In genomic region chr6:90683831-90684532, GRCm38 (mm10) we compare ENCODE assay signal across 10 mouse cellular contexts.
DNase-seq lines count a peak whose midpoint lies in the region; ATAC-seq and TF ChIP-seq lines count a peak whose summit lies in the region.
"Had no signal": no experiment of that assay in that cellular context is flagged by ENCODE, and none has a peak within 500 bp of the region (broad histone marks: within the 10 kb centered on the region; RNA-seq: fewer than 3 reads in every experiment).

No protein-coding gene starts in this region.

- no peak for DNase-seq in heart, adult 8-10 months (ENCODE audit: low spot score)
- peak; percentile 13 for DNase-seq in ES-E14 (ENCODE audit: low read depth, low spot score)
- no peak for DNase-seq in liver, embryonic 14.5 days (ENCODE audit: low read depth in 3 of 3, low spot score in 3 of 3)
- no peak for DNase-seq in cerebellum, adult 9-11 months
- DNase-seq in natural killer cell, adult 2 months (ENCODE audit: low spot score in 2 of 2), result no peak
- DNase-seq in frontal cortex, postnatal 10 days (ENCODE audit: low spot score in 2 of 2), result no peak
- DNase-seq: gastrocnemius, postnatal 25 days had no signal

- peak overlapping the region; percentile 37; the same call in 1 of the 2 replicates for H3K27ac ChIP-seq in heart, embryonic 13.5 days (replicated peaks)
- H3K27ac ChIP-seq in ES-E14 (ENCODE audit: insufficient read depth, low read depth, low read length, poor library complexity, severe bottlenecking), result no peak overlapping the region
- no peak overlapping the region for H3K27ac ChIP-seq in kidney, embryonic 16.5 days (ENCODE audit: low read length)
- H3K27ac ChIP-seq in liver, embryonic 14.5 days, result no peak overlapping the region

- ATAC-seq in heart, embryonic 13.5 days (ENCODE audit: extremely low read depth, insufficient number of reproducible peaks, low FRiP score, low TSS enrichment), result no peak
- 0 out of 2 replicates have a peak, but pooled peaks have one; percentile 21 for ATAC-seq in kidney, embryonic 16.5 days (ENCODE audit: low FRiP score, low TSS enrichment)
- ATAC-seq in liver, embryonic 14.5 days (ENCODE audit: insufficient read depth), result peak; percentile 50
- ATAC-seq: hindbrain, embryonic 16.5 days had no signal

- TF ChIP-seq CTCF in liver, embryonic 14.5 days (IDR thresholded peaks at IDR 0.05; ENCODE audit: low read depth), result no peak

- no peak for TF ChIP-seq EP300 in liver, embryonic 14.5 days (IDR thresholded peaks at IDR 0.05; ENCODE audit: low read depth)

- no peak overlapping the region for H3K4me2 ChIP-seq in heart, embryonic 13.5 days
- H3K4me2 ChIP-seq in kidney, embryonic 16.5 days (replicated peaks; ENCODE audit: low read depth, low read length), result no peak overlapping the region
- H3K4me2 ChIP-seq in liver, embryonic 14.5 days (ENCODE audit: low read depth), result no peak overlapping the region

- in situ Hi-C loops in ES-E14 (cut with MboI; ENCODE audit: low sequenced_read_pairs in 2 of 2, unreplicated experiment in 2 of 2), result no loop called here

- no peak overlapping the region for H3K4me3 ChIP-seq in heart, embryonic 13.5 days
- H3K4me3 ChIP-seq in ES-E14 (ENCODE audit: insufficient read depth in 1 of 2, low read depth in 1 of 2, low read length in 2 of 2, poor library complexity in 1 of 2, severe bottlenecking in 1 of 2), result peak overlapping the region; percentile 21 to 28; a peak in 2 of 4 replicates
- H3K4me3 ChIP-seq in kidney, embryonic 16.5 days (ENCODE audit: low read length), result no peak overlapping the region
- H3K4me3 ChIP-seq in liver, embryonic 14.5 days (ENCODE audit: insufficient read depth in 1 of 2, low read depth in 2 of 2, low read length in 2 of 2), result no peak overlapping the region

- 0 out of 2 replicates have a peak overlapping the region, but pooled peaks have one; percentile 26 for H3K9ac ChIP-seq in heart, embryonic 13.5 days
- H3K9ac ChIP-seq in ES-E14 (ENCODE audit: insufficient read depth, low read depth, low read length, poor library complexity, severe bottlenecking), result peak overlapping the region; percentile 23; the same call in 1 of the 2 replicates
- H3K9ac ChIP-seq in kidney, embryonic 16.5 days (replicated peaks; ENCODE audit: low read length), result no peak overlapping the region
- no peak overlapping the region for H3K9ac ChIP-seq in liver, embryonic 14.5 days (replicated peaks)

- 75% methylated on average over 3 of the region's 3 CpGs for WGBS in heart, embryonic 13.5 days
- WGBS in kidney, embryonic 16.5 days, result 76% methylated on average over 3 of the region's 3 CpGs
- 71% methylated on average over 3 of the region's 3 CpGs for WGBS in liver, embryonic 14.5 days (ENCODE audit: insufficient replicate concordance)

- no peaks in the 10 kb centered on the region for H3K9me3 ChIP-seq in heart, embryonic 13.5 days
- H3K9me3 ChIP-seq in ES-E14 (ENCODE audit: control insufficient read depth, insufficient read depth, low read depth, low read length), result no peaks in the 10 kb centered on the region
- H3K9me3 ChIP-seq in kidney, embryonic 16.5 days (ENCODE audit: low read length), result no peaks in the 10 kb centered on the region
- H3K9me3 ChIP-seq in liver, embryonic 14.5 days (ENCODE audit: control insufficient read depth, low read length), result no peaks in the 10 kb centered on the region

- H3K27me3 ChIP-seq in heart, embryonic 13.5 days (replicated peaks), result no peaks in the 10 kb centered on the region
- no peaks in the 10 kb centered on the region for H3K27me3 ChIP-seq in kidney, embryonic 16.5 days (ENCODE audit: insufficient read depth, low read length)
- no peaks in the 10 kb centered on the region for H3K27me3 ChIP-seq in liver, embryonic 14.5 days (ENCODE audit: control insufficient read depth, insufficient read depth, low read length)

- peaks cover 83% of the 10 kb centered on the region for H3K36me3 ChIP-seq in heart, embryonic 13.5 days
- peaks cover 9% of the 10 kb centered on the region; the same call in 1 of the 2 replicates for H3K36me3 ChIP-seq in ES-E14 (ENCODE audit: control insufficient read depth, insufficient read depth, low read length, poor library complexity, severe bottlenecking)
- H3K36me3 ChIP-seq in kidney, embryonic 16.5 days (ENCODE audit: insufficient read depth, low read length), result peaks cover 21% of the 10 kb centered on the region
- H3K36me3 ChIP-seq in liver, embryonic 14.5 days (replicated peaks; ENCODE audit: control insufficient read depth, insufficient read depth, low read depth), result peaks cover 12% of the 10 kb centered on the region

- peaks cover 87% of the 10 kb centered on the region for H3K4me1 ChIP-seq in heart, embryonic 13.5 days
- no peaks in the 10 kb centered on the region; a peak in 1 of 4 replicates for H3K4me1 ChIP-seq in ES-E14 (ENCODE audit: control insufficient read depth in 2 of 2, insufficient read depth in 2 of 2, low read length in 2 of 2, poor library complexity in 1 of 2)
- H3K4me1 ChIP-seq in kidney, embryonic 16.5 days (ENCODE audit: insufficient read depth, low read length), result peaks cover 11% of the 10 kb centered on the region
- peaks cover 0 to 2% of the 10 kb centered on the region in 2 experiments; a peak in 1 of 4 replicates for H3K4me1 ChIP-seq in liver, embryonic 14.5 days (replicated peaks; ENCODE audit: control insufficient read depth in 2 of 2, insufficient read depth in 2 of 2, low read length in 1 of 2)

TF ChIP-seq in ES-E14, 5 proteins besides CTCF, POLR2A, EP300 and RAD21:
- 0 out of 2 replicates have a peak, but pooled peaks have one; percentile 37 for TF ChIP-seq ZNF384 (IDR thresholded peaks at IDR 0.05; ENCODE audit: low read depth, low read length)
- TF ChIP-seq HCFC1 (IDR thresholded peaks at IDR 0.05; ENCODE audit: borderline replicate concordance, insufficient read depth, low read length), result no peak
- TF ChIP-seq CHD2 (IDR thresholded peaks at IDR 0.05; ENCODE audit: low read depth, low read length), result no peak
- no peak for TF ChIP-seq MAFK (IDR thresholded peaks at IDR 0.05; ENCODE audit: insufficient read depth, low read depth, low read length)
- no peak for TF ChIP-seq ZC3H11A (IDR thresholded peaks at IDR 0.05; ENCODE audit: borderline replicate concordance, low read depth, low read length)
TF ChIP-seq in ES-E14: peak in this region for 1.

Comparison
In these comparisons a context has a peak if more than half of its experiments do, and no peak if none do; other contexts are left out.
1. H3K4me3 ChIP-seq: peak in ES-E14 (2 of 2); none in heart, embryonic 13.5 days (single experiment), kidney, embryonic 16.5 days (single experiment) and liver, embryonic 14.5 days (0 of 2).
2. H3K9ac ChIP-seq: peak in heart, embryonic 13.5 days (single experiment) and ES-E14 (single experiment); none in kidney, embryonic 16.5 days (single experiment) and liver, embryonic 14.5 days (single experiment).